Mouse (Mus musculus) ES-Bruce4 (cell line): Measurements from ENCODE around the gene Myt1.

Experiments
- CTCF ChIP-seq: IDR thresholded peaks from one replicate; pipeline ENCODE4 v1.8.1; 2011; ENCODE audit warnings: low read depth, low read length
- EP300 ChIP-seq: IDR thresholded peaks from 2 replicates; pipeline ENCODE4 v1.6.1; 2011; ENCODE audit warnings: low read depth, low read length; ENCODE audit not compliant: insufficient read depth

DNA sequence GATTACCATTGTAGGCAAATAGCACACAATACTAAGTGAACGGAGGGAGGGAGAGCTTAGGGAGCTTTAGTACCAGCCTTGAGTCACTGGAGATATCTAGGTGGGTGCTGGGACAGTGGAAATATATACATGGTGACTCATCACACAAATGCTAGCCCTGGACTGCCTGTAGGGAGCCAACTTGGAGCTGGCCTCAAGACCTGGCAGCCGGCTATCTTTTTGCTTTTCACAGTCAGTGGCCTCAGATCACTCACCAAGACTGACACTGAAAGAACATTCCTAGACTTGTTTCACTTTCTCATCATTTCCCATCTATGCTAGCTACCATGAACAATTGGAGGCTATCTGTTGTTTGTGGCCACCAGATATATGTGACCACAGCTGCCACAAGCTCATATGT lies 69.6 kb downstream of the Myt1 start:
- no peak for TF ChIP-seq EP300
- no peak for TF ChIP-seq CTCF
